Mouse (Mus musculus) C2C12 (cell line): ENCODE data around the gene Aldh9a1.

ENCODE experiments used
- CEBPB ChIP-seq: IDR thresholded peaks from one replicate; pipeline ENCODE4 v1.6.1; 2011; ENCODE audit warnings: low read depth, mild to moderate bottlenecking, control low read depth, moderate library complexity
- CTCF ChIP-seq: IDR thresholded peaks from one replicate; pipeline ENCODE4 v1.5.1; 2011; ENCODE audit not compliant: control insufficient read depth, insufficient read depth, insufficient read length
- MAX ChIP-seq: IDR thresholded peaks from one replicate; pipeline ENCODE4 v1.6.1; 2011; ENCODE audit warnings: mild to moderate bottlenecking, control low read depth
- MYOD1 ChIP-seq: IDR thresholded peaks from one replicate; pipeline ENCODE4 v1.6.1; 2011; ENCODE audit warnings: low read depth; ENCODE audit not compliant: control insufficient read depth, insufficient read length
- MYOG ChIP-seq: IDR thresholded peaks from one replicate; pipeline ENCODE4 v1.6.1; 2011; ENCODE audit not compliant: control insufficient read depth, insufficient read length; ENCODE audit errors: extremely low read depth
- USF1 ChIP-seq: IDR thresholded peaks from one replicate; pipeline ENCODE4 v1.6.1; 2011; ENCODE audit warnings: low read depth, mild to moderate bottlenecking, control low read depth, moderate library complexity

DNA sequence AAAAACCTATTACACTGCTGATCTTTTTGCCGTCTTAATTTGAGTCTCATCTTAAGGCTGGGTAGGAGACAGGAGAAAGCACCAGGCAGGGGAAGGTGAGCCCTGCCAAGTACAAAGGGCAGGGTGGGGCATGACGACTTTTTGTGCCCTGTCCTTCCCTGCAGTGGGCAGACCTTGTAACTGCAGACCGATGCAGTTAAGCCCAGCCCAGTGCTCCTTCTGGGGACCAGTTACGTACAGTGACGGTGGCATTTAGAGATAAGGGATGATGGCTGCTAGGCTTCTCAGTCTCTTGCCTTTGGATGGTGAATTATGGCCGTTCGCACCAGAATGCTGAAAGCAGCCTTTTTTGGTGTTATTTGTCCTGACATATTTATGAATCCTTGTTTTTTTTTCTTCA lies 18.7 kb downstream of the Aldh9a1 start:
- TF ChIP-seq MYOG = no peak
- no peak for TF ChIP-seq CTCF
- no peak for TF ChIP-seq USF1
- no peak for TF ChIP-seq MYOD1
- TF ChIP-seq CEBPB = no peak
- no peak for TF ChIP-seq MAX
